Mouse (Mus musculus): ENCODE measurements around the gene Pin1. TPM values are rescaled to one million over a fixed set of nuclear protein-coding genes. Genes with fewer than 3 reads are reported as not detected.

The Pin1 gene
- polyA plus RNA-seq, 1 experiment from 2014 or later, result 64.5 TPM

GRCm38 (mm10) chr9:20710471-20710870 lies 58.6 kb downstream of the Pin1 start:
- Histone ChIP-seq H3K27me3 (ENCODE audit: control insufficient read depth, insufficient read depth, low read length) (no peaks in the 10 kb centered on the region), H3K4me2 (replicated peaks) (no peak overlapping the region), H3K9ac (no peak overlapping the region), H3K4me1 (replicated peaks; ENCODE audit: control insufficient read depth, insufficient read depth, low read length) (peaks cover 16% of the 10 kb centered on the region), H3K4me3 (replicated peaks; ENCODE audit: low read length) (no peak overlapping the region), H3K9me3 (ENCODE audit: control insufficient read depth, low read length) (no peaks in the 10 kb centered on the region), H3K27ac (no peak overlapping the region), H3K36me3 (replicated peaks; ENCODE audit: control insufficient read depth, insufficient read depth) (peaks cover 4% of the 10 kb centered on the region; the same call in 1 of the 2 replicates)
- ATAC-seq (ENCODE audit: low FRiP score), result no peak
- DNase-seq (ENCODE audit: low spot score), result no peak
- WGBS, result 87% methylated on average over 3 of the region's 3 CpGs

DNA sequence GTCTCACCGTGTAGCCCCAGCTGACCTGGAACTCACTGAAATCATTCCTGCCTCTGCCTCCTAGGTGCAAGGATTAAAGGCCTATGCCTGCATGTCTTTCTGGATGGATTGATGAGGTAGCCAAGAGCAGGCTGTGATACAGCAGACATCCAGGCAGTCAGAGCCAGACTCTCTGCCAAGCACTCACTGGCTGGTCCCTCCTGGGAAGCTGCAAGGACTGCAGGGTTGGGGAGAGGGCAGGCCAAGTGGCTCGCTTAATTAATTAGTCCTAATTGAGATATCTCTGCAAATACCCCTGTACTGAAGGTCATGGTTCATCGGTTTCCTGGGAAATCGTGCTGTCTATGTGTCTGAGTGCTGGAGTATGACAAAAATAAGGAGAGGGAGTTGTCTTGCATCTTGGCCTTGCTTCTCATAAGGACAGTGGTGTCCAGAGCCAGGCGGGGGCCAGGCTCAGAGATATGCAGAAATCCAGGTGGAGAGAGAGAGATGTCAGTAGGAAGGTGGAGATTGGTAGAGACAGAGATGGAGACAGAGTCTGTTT lies 61.1 kb downstream of the Pin1 start:
- H3K4me2 ChIP-seq (replicated peaks), result no peak overlapping the region
- H3K9ac ChIP-seq, result 0 out of 2 replicates have a peak overlapping the region, but pooled peaks have one; percentile 8
- H3K4me3 ChIP-seq (replicated peaks; ENCODE audit: low read length), result no peak overlapping the region
- WGBS, result 42% methylated on average over 5 of the region's 5 CpGs
- H3K27me3 ChIP-seq (ENCODE audit: control insufficient read depth, insufficient read depth, low read length), result no peaks in the 10 kb centered on the region
- peak; percentile 32 for DNase-seq (ENCODE audit: low spot score)
- peak overlapping the region; percentile 82 for H3K27ac ChIP-seq
- H3K4me1 ChIP-seq (replicated peaks; ENCODE audit: control insufficient read depth, insufficient read depth, low read length), result peaks cover 16% of the 10 kb centered on the region
- peaks cover 4% of the 10 kb centered on the region; the same call in 1 of the 2 replicates for H3K36me3 ChIP-seq (replicated peaks; ENCODE audit: control insufficient read depth, insufficient read depth)
- peak; percentile 67 for ATAC-seq (ENCODE audit: low FRiP score)
- no peaks in the 10 kb centered on the region for H3K9me3 ChIP-seq (ENCODE audit: control insufficient read depth, low read length)

DNA sequence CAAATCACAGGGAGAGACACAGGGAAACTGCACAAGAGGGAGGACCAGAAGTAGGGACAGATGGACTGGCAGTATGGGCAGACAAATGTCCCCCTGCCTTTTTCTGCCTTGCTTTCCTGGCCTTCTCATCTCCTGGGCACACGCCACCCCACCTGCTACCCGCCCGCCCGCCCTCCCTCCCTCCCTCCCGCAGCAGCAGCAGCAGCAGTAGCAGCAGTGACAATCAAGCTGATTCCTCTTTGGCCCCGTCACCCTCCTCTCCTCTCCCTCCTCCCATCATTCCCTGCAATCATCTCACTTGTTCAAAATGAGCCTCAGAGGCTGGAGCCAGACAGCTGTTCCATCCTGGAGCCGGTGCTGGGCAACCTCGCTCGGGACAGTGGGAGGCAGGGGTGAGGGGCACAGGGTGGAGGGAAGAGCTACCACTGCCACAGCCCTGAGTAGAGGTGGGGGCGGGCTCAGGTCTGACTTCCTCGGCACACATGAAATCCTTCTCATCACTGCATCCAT lies 61.6 kb downstream of the Pin1 start:
- H3K9ac ChIP-seq, result 0 out of 2 replicates have a peak overlapping the region, but pooled peaks have one; percentile 25
- no peak overlapping the region for H3K4me2 ChIP-seq (replicated peaks)
- H3K9me3 ChIP-seq (ENCODE audit: control insufficient read depth, low read length), result no peaks in the 10 kb centered on the region
- ATAC-seq (ENCODE audit: low FRiP score), result peak; percentile 78
- peaks cover 4% of the 10 kb centered on the region; the same call in 1 of the 2 replicates for H3K36me3 ChIP-seq (replicated peaks; ENCODE audit: control insufficient read depth, insufficient read depth)
- no peaks in the 10 kb centered on the region for H3K27me3 ChIP-seq (ENCODE audit: control insufficient read depth, insufficient read depth, low read length)
- peaks cover 16% of the 10 kb centered on the region for H3K4me1 ChIP-seq (replicated peaks; ENCODE audit: control insufficient read depth, insufficient read depth, low read length)
- H3K27ac ChIP-seq, result peak overlapping the region; percentile 82
- no peak overlapping the region for H3K4me3 ChIP-seq (replicated peaks; ENCODE audit: low read length)
- WGBS, result 10% methylated on average over 7 of the region's 11 CpGs
- peak; percentile 54 for DNase-seq (ENCODE audit: low spot score)

DNA sequence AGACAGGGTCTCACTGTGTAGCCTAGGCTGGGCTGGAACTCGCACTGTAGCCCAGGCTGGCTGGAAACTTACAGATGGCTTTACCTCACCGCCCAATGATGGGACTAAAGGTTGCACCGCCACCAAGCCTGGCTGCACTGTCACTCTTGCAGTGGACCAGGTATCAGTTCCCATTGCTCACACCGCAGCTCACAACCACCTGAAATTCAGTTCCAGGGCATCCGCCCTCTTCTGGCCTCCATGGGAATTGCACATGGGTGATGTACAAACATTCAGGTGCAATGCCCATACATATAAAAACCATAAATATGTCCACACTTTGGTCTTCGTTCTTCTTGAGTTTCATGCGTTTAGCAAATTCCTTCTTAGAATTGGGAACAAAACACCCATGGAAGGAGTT lies 63.4 kb downstream of the Pin1 start:
- Histone ChIP-seq H3K9me3 (ENCODE audit: control insufficient read depth, low read length) (no peaks in the 10 kb centered on the region), H3K27ac (no peak overlapping the region), H3K36me3 (replicated peaks; ENCODE audit: control insufficient read depth, insufficient read depth) (peaks cover 4% of the 10 kb centered on the region; the same call in 1 of the 2 replicates), H3K4me2 (replicated peaks) (no peak overlapping the region), H3K9ac (no peak overlapping the region), H3K4me1 (replicated peaks; ENCODE audit: control insufficient read depth, insufficient read depth, low read length) (peaks cover 16% of the 10 kb centered on the region), H3K27me3 (ENCODE audit: control insufficient read depth, insufficient read depth, low read length) (no peaks in the 10 kb centered on the region), H3K4me3 (replicated peaks; ENCODE audit: low read length) (no peak overlapping the region)
- no peak for ATAC-seq (ENCODE audit: low FRiP score)
- 78% methylated on average over 7 of the region's 7 CpGs for WGBS
- DNase-seq (ENCODE audit: low spot score), result no peak

Other genes starting within 250 kb of the Pin1 start
- 21.9 and 25.5 TPM in 2 replicates for gene Zfp26, start 191.9 kb upstream of the Pin1 start, polyA plus RNA-seq (2014; fragmentation: Nextera tagmentation; extraction: Ambion mirVana)
- 37.3 and 39.4 TPM in 2 replicates for gene Zfp426, start 159.3 kb upstream of the Pin1 start, polyA plus RNA-seq (2014; fragmentation: Nextera tagmentation; extraction: Ambion mirVana)
- 90.6 and 92.2 TPM in 2 replicates for gene Zfp266, start 130.7 kb upstream of the Pin1 start, polyA plus RNA-seq (2014; fragmentation: Nextera tagmentation; extraction: Ambion mirVana)
- gene Zfp846, start 70.8 kb upstream of the Pin1 start, polyA plus RNA-seq (2014; fragmentation: Nextera tagmentation; extraction: Ambion mirVana), result 43.0 and 44.7 TPM in 2 replicates
- 414 and 480 TPM in 2 replicates for gene Ubl5, start 9.2 kb upstream of the Pin1 start, polyA plus RNA-seq (2014; fragmentation: Nextera tagmentation; extraction: Ambion mirVana)
- gene Fbxl12, start 7.3 kb upstream of the Pin1 start, polyA plus RNA-seq (2014; fragmentation: Nextera tagmentation; extraction: Ambion mirVana), result 10.2 and 10.5 TPM in 2 replicates
- gene Olfm2, start 94.3 kb downstream of the Pin1 start, polyA plus RNA-seq (2014; fragmentation: Nextera tagmentation; extraction: Ambion mirVana), result 185 and 207 TPM in 2 replicates
- 0.66 and 0.74 TPM in 2 replicates for gene Col5a3, start 163.0 kb downstream of the Pin1 start, polyA plus RNA-seq (2014; fragmentation: Nextera tagmentation; extraction: Ambion mirVana)
- gene Rdh8, start 166.4 kb downstream of the Pin1 start, polyA plus RNA-seq (2014; fragmentation: Nextera tagmentation; extraction: Ambion mirVana), result not detected in 2 replicates
- 5.8 and 6.9 TPM in 2 replicates for gene A230050P20Rik, start 216.5 kb downstream of the Pin1 start, polyA plus RNA-seq (2014; fragmentation: Nextera tagmentation; extraction: Ambion mirVana)
- 11.8 and 12.8 TPM in 2 replicates for gene Angptl6, start 227.6 kb downstream of the Pin1 start, polyA plus RNA-seq (2014; fragmentation: Nextera tagmentation; extraction: Ambion mirVana)
- 39.5 and 40.5 TPM in 2 replicates for gene Ppan, start 236.1 kb downstream of the Pin1 start, polyA plus RNA-seq (2014; fragmentation: Nextera tagmentation; extraction: Ambion mirVana)
- 216 and 231 TPM in 2 replicates for gene Eif3g, start 246.5 kb downstream of the Pin1 start, polyA plus RNA-seq (2014; fragmentation: Nextera tagmentation; extraction: Ambion mirVana)